Mouse (Mus musculus): Measurements from ENCODE around the gene Gm13290. TPM values are rescaled to one million over a fixed set of nuclear protein-coding genes. Genes with fewer than 3 reads are reported as not detected.

The Gm13290 gene
- not detected in 2 replicates for polyA plus RNA-seq (2012)

GRCm38 (mm10) chr4:88773534-88773933 is at the start of gene Gm13290:
TSS of gene Gm13290 (plus strand) at chr4:88773834.

GRCm38 (mm10) chr4:88754818-88755340 is 18.8 kb upstream of the Gm13290 start, which contains the start of gene Gm13271:
TSS of gene Gm13271 (plus strand) at chr4:88754868.

GRCm38 (mm10) chr4:88759610-88760268 is 13.9 kb upstream of the Gm13290 start, which contains the start of gene Gm13283:
TSS of gene Gm13283 (plus strand) at chr4:88760119.

GRCm38 (mm10) chr4:88776622-88777021 is 3.0 kb downstream of the Gm13290 start, which contains the start of gene Gm13289:
TSS of gene Gm13289 (plus strand) at chr4:88776922.

GRCm38 (mm10) chr4:88779550-88779949 is 5.9 kb downstream of the Gm13290 start, which contains the start of gene Gm13272:
TSS of gene Gm13272 (plus strand) at chr4:88779850.

GRCm38 (mm10) chr4:88781831-88782230 is 8.2 kb downstream of the Gm13290 start, which contains the start of gene Ifnz:
TSS of gene Ifnz (plus strand) at chr4:88782131.

GRCm38 (mm10) chr4:88785409-88785808 is 11.8 kb downstream of the Gm13290 start, which contains the start of gene Gm13276:
TSS of gene Gm13276 (plus strand) at chr4:88785709.

GRCm38 (mm10) chr4:88788402-88788801 is 14.8 kb downstream of the Gm13290 start, which contains the start of gene Gm13277:
TSS of gene Gm13277 (plus strand) at chr4:88788632.

GRCm38 (mm10) chr4:88791250-88791649 is 17.6 kb downstream of the Gm13290 start, which contains the start of gene Gm13278:
TSS of gene Gm13278 (plus strand) at chr4:88791550.

GRCm38 (mm10) chr4:88793936-88794675 is 20.5 kb downstream of the Gm13290 start, which contains the start of gene Gm13275:
TSS of gene Gm13275 (plus strand) at chr4:88794487.

GRCm38 (mm10) chr4:88797097-88797496 is 23.5 kb downstream of the Gm13290 start, which contains the start of gene Gm13279:
TSS of gene Gm13279 (plus strand) at chr4:88797397.

GRCm38 (mm10) chr4:88799365-88799764 is 25.7 kb downstream of the Gm13290 start, which contains the start of gene Gm13285:
TSS of gene Gm13285 (plus strand) at chr4:88799665.

GRCm38 (mm10) chr4:88802954-88803353 is 29.3 kb downstream of the Gm13290 start, which contains the start of gene Gm13287:
TSS of gene Gm13287 (plus strand) at chr4:88803254.

GRCm38 (mm10) chr4:88805231-88805630 is 31.6 kb downstream of the Gm13290 start, which contains the start of gene Gm13288:
TSS of gene Gm13288 (plus strand) at chr4:88805531.

GRCm38 (mm10) chr4:88815928-88816327 is 42.3 kb downstream of the Gm13290 start, which contains the start of gene Ifna7:
TSS of gene Ifna7 (plus strand) at chr4:88816228.

GRCm38 (mm10) chr4:88819659-88820058 is 46.0 kb downstream of the Gm13290 start, which contains the start of gene Ifna11:
TSS of gene Ifna11 (plus strand) at chr4:88819959.

Other genes with a start within 250 kb of the Gm13290 start
- gene Ifna15, start 215.6 kb upstream of the Gm13290 start, polyA plus RNA-seq (2012) = not detected in 2 replicates
- not detected in 2 replicates for gene Ifna14, start 202.0 kb upstream of the Gm13290 start, polyA plus RNA-seq (2012)
- not detected in 2 replicates for gene Ifna9, start 181.4 kb upstream of the Gm13290 start, polyA plus RNA-seq (2012)
- not detected in 2 replicates for gene Ifna12, start 170.5 kb upstream of the Gm13290 start, polyA plus RNA-seq (2012)
- gene C87499, start 139.4 kb upstream of the Gm13290 start, polyA plus RNA-seq (2012) = not detected in 2 replicates
- not detected in 2 replicates for gene Ifna13, start 129.4 kb upstream of the Gm13290 start, polyA plus RNA-seq (2012)
- gene Ifna16, start 96.9 kb upstream of the Gm13290 start, polyA plus RNA-seq (2012) = not detected in 2 replicates
- not detected in 2 replicates for gene Ifna2, start 89.9 kb upstream of the Gm13290 start, polyA plus RNA-seq (2012)
- gene Ifnab, start 82.5 kb upstream of the Gm13290 start, polyA plus RNA-seq (2012) = not detected in 2 replicates
- gene Gm26566, start 52.0 kb upstream of the Gm13290 start, polyA plus RNA-seq (2012) = 1.2 and 1.3 TPM in 2 replicates
- 6.6 and 7.6 TPM in 2 replicates for gene Klhl9, start 51.4 kb upstream of the Gm13290 start, polyA plus RNA-seq (2012)
- not detected in 2 replicates for gene Gm13271, start 19.0 kb upstream of the Gm13290 start, polyA plus RNA-seq (2012)
- 0.12 and 0.13 TPM in 2 replicates for gene Gm13283, start 13.7 kb upstream of the Gm13290 start, polyA plus RNA-seq (2012)
- gene Gm13289, start 3.1 kb downstream of the Gm13290 start, polyA plus RNA-seq (2012) = not detected in 2 replicates
- not detected in 2 replicates for gene Gm13272, start 6.0 kb downstream of the Gm13290 start, polyA plus RNA-seq (2012)
- gene Ifnz, start 8.3 kb downstream of the Gm13290 start, polyA plus RNA-seq (2012) = not detected in 2 replicates
- gene Gm13276, start 11.9 kb downstream of the Gm13290 start, polyA plus RNA-seq (2012) = not detected in 2 replicates
- gene Gm13277, start 14.8 kb downstream of the Gm13290 start, polyA plus RNA-seq (2012) = not detected in 2 replicates
- gene Gm13278, start 17.7 kb downstream of the Gm13290 start, polyA plus RNA-seq (2012) = not detected in 2 replicates
- not detected in 2 replicates for gene Gm13275, start 20.7 kb downstream of the Gm13290 start, polyA plus RNA-seq (2012)
- not detected in 2 replicates for gene Gm13279, start 23.6 kb downstream of the Gm13290 start, polyA plus RNA-seq (2012)
- not detected in 2 replicates for gene Gm13285, start 25.8 kb downstream of the Gm13290 start, polyA plus RNA-seq (2012)
- not detected in 2 replicates for gene Gm13287, start 29.4 kb downstream of the Gm13290 start, polyA plus RNA-seq (2012)
- 0.06 and 0.09 TPM in 2 replicates for gene Gm13288, start 31.7 kb downstream of the Gm13290 start, polyA plus RNA-seq (2012)
- gene Ifna7, start 42.4 kb downstream of the Gm13290 start, polyA plus RNA-seq (2012) = not detected in 2 replicates
- not detected in 2 replicates for gene Ifna11, start 46.1 kb downstream of the Gm13290 start, polyA plus RNA-seq (2012)
- not detected in 2 replicates for gene Ifna6, start 53.6 kb downstream of the Gm13290 start, polyA plus RNA-seq (2012)
- not detected in 2 replicates for gene Ifna5, start 61.7 kb downstream of the Gm13290 start, polyA plus RNA-seq (2012)
- not detected in 2 replicates for gene Ifna4, start 68.0 kb downstream of the Gm13290 start, polyA plus RNA-seq (2012)
- not detected in 2 replicates for gene Ifna1, start 76.3 kb downstream of the Gm13290 start, polyA plus RNA-seq (2012)
- gene Ifne, start 106.4 kb downstream of the Gm13290 start, polyA plus RNA-seq (2012) = not detected in 2 replicates

Data from megakaryocyte-erythroid progenitor cell, adult 5 weeks (primary cell).